Mouse (Mus musculus) E14TG2a.4 (cell line): Measurements from ENCODE around the gene Tmem132d.
A peak's percentile ranks its signal among the peaks of the same experiment; 100 is the strongest.

ENCODE experiments used
- H3K27me3 ChIP-seq: 2 replicates; pipeline ENCODE4 v1.6.1; 2014; ENCODE audit warnings: low read length, control low read depth; ENCODE audit not compliant: insufficient read depth
- H3K36me3 ChIP-seq: 2 replicates; pipeline ENCODE4 v1.6.1; 2014; ENCODE audit warnings: low read length, control low read depth; ENCODE audit not compliant: insufficient read depth
- H3K4me1 ChIP-seq: replicated peaks from 2 replicates; pipeline ENCODE4 v1.6.1; 2014; ENCODE audit warnings: low read depth, low read length, control low read depth
- H3K4me3 ChIP-seq: replicated peaks from 2 replicates; pipeline ENCODE4 v1.5.1; 2014; ENCODE audit warnings: mild to moderate bottlenecking, low read length
- H3K9me3 ChIP-seq: 2 replicates; pipeline ENCODE4 v1.6.1; 2014; ENCODE audit warnings: low read length, control low read depth
- CTCF ChIP-seq: conservative IDR thresholded peaks from 2 replicates; pipeline ENCODE4 v1.5.1; 2014; ENCODE audit warnings: low read length
- NANOG ChIP-seq: IDR thresholded peaks from 2 replicates; pipeline ENCODE4 v1.6.1; 2014; ENCODE audit warnings: borderline replicate concordance, low read length, mixed read lengths
- POU5F1 ChIP-seq: IDR thresholded peaks from 2 replicates; pipeline ENCODE4 v1.6.1; 2014; ENCODE audit warnings: low read length, borderline replicate concordance

The Tmem132d gene

DNA sequence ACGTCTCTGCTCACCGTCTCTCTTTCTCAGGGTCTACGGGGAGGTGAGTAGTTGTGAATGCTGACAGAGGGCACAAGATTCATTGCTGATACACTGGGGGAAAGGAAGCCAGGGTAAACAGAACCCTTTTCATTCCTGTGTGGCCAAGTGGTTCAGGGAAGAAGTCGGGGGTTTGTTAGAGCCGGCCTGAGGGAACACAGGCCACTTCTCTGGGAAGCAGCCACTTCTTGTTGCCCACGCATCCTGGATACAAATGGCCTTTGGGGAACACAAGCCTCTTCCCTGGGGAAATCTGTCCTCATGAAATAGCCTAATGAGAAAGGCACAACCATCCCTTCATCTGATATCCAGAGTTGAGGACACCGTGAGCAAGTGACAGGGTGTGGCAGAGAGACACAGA, 96.0 kb downstream of the Tmem132d start:
- H3K9me3 ChIP-seq, result no peaks in the 10 kb centered on the region
- TF ChIP-seq CTCF, result no peak
- TF ChIP-seq NANOG, result no peak
- 0 out of 2 replicates have a peak, but pooled peaks cover 2% of the 10 kb centered on the region for H3K4me1 ChIP-seq
- no peaks in the 10 kb centered on the region for H3K36me3 ChIP-seq
- no peak overlapping the region for H3K4me3 ChIP-seq
- H3K27me3 ChIP-seq, result no peaks in the 10 kb centered on the region

DNA sequence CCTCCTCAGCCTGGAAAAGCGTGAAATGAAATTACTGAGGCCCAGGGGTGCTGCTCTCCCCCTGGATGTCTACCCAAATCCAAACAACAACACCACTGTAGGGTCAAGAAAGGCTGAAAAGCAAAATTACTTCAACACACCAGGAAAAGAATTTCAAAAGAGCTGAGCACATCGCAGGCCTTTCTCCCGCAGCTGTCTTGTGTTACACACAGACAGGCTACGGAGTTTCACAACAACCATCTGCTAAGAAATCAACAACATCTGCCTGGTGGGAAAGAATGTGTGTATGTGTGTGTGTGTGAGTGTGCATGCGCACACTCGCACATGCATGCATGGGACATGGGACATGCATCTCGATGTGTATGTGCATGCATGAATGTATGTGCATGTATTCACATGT, 100.1 kb downstream of the Tmem132d start:
- H3K9me3 ChIP-seq, result peaks cover 8% of the 10 kb centered on the region
- H3K4me3 ChIP-seq, result no peak overlapping the region
- TF ChIP-seq NANOG, result no peak
- no peak for TF ChIP-seq CTCF
- no peak for TF ChIP-seq POU5F1
- no peaks in the 10 kb centered on the region for H3K36me3 ChIP-seq
- H3K27me3 ChIP-seq, result no peaks in the 10 kb centered on the region
- H3K4me1 ChIP-seq, result peaks cover 15% of the 10 kb centered on the region

DNA sequence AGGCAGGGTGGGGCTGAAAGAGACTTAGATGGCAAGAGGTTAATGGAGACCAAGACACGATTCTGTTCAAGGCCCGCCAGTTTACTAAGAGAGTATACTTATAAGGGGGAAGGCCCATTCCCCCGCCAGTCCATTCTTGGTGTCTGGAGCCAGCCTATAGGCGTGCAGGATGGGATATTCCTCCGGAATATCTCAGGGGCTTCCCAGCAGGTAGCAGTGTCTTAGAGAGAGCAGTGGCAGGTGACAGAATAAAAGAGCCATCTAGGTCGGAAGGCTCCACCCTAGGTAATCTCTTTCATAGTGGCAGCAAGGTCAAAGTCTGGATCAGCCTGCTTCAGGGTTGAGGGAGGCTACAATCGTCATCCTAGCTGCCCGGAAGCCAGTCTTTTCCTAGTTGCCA, 102.5 kb downstream of the Tmem132d start:
- no peak overlapping the region for H3K4me3 ChIP-seq
- H3K9me3 ChIP-seq, result peaks cover 8% of the 10 kb centered on the region
- TF ChIP-seq CTCF, result no peak
- no peak for TF ChIP-seq NANOG
- no peak for TF ChIP-seq POU5F1
- no peaks in the 10 kb centered on the region for H3K27me3 ChIP-seq
- peaks cover 15% of the 10 kb centered on the region for H3K4me1 ChIP-seq
- H3K36me3 ChIP-seq, result no peaks in the 10 kb centered on the region

DNA sequence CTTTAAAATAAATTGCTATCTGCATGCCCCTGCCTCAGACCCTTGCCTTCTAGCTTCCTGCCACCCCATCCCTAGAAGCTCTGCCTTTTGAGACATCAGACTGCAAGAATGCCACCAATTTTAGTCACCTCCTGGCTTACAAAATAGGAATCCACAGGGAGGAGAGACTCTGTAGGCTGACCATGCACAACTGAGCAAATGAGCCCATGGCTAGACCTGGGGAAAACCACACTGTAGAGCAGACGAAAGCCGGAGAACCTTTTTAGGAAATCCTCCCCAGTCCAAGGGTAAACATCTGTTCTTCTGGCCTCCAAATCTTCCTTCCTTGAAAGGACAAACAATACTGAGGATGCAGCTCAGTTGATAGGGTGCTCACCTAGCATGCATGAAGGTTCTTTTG, 130.5 kb downstream of the Tmem132d start:
- H3K4me1 ChIP-seq, result 0 out of 2 replicates have a peak, but pooled peaks cover 2% of the 10 kb centered on the region
- H3K4me3 ChIP-seq, result no peak overlapping the region
- TF ChIP-seq POU5F1, result no peak
- no peak for TF ChIP-seq CTCF
- no peak for TF ChIP-seq NANOG
- no peaks in the 10 kb centered on the region for H3K9me3 ChIP-seq
- H3K27me3 ChIP-seq, result no peaks in the 10 kb centered on the region
- no peaks in the 10 kb centered on the region for H3K36me3 ChIP-seq

DNA sequence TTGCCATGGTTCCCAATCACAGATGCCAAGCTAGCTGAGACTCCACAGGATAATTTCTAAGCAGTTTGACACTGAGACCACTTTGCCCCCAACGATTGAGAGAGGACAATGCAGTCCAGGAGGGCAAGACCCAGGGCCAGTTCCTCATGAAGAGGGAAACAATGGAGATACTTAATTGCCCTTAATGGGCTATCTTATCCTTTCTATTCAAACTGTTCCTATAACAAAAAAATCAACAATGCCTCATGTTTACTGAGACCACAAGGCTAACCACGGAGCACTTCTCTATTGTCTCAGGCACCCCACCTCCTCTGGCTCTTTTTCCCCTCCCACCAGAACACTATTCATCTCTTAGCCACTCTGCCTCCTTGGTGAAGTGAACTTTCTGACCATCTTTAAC, 141.7 kb downstream of the Tmem132d start:
- TF ChIP-seq NANOG (peak; percentile 92), CTCF (no peak)
- H3K4me3 ChIP-seq, result no peak overlapping the region
- no peaks in the 10 kb centered on the region for H3K36me3 ChIP-seq
- H3K9me3 ChIP-seq, result no peaks in the 10 kb centered on the region
- H3K4me1 ChIP-seq, result peaks cover 45% of the 10 kb centered on the region
- no peaks in the 10 kb centered on the region for H3K27me3 ChIP-seq

DNA sequence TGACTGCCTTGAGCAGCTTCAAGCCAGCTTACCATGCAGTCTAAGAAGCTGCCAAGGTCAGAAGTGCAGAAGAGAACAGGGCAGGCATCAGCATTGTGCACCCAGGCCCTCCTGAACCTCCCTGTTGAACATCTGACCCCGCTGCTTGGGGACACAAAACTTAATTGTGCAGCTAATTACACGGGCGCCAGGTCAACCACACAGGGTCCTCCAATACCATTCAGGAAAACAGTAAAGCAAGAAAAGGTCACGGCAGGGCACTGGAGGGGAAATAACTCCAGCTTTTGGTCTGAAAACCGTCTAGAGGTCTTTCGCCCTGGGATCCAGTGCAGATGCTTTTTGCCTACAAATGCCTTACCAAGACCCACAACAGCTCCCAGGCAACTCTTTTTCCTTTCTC, 159.6 kb downstream of the Tmem132d start:
- H3K36me3 ChIP-seq, result no peaks in the 10 kb centered on the region
- TF ChIP-seq POU5F1, result no peak
- TF ChIP-seq CTCF, result no peak
- TF ChIP-seq NANOG, result no peak
- H3K9me3 ChIP-seq, result no peaks in the 10 kb centered on the region
- H3K27me3 ChIP-seq, result no peaks in the 10 kb centered on the region
- peaks cover 15% of the 10 kb centered on the region; the same call in 1 of the 2 replicates for H3K4me1 ChIP-seq
- H3K4me3 ChIP-seq, result no peak overlapping the region

DNA sequence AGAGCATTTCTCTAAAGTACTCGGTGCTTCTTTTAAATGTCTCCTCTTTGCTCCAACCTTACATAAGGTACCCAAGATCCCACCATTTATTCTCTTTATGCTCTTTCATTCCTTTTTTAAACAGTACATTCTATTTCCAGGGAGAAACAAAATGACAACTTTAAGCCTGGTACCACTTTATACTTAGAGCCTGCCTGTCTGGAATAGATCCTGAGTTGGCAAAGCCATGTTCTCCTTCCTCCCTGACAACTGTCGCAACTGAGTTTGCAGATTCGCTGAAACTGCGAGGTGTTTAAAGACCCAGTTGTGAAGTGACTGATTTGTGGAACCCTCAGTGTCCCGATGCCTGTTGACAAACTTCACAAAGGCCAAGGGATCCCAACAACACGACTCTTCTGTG, 165.5 kb downstream of the Tmem132d start:
- TF ChIP-seq POU5F1, result no peak
- TF ChIP-seq CTCF, result no peak
- TF ChIP-seq NANOG, result no peak
- H3K4me1 ChIP-seq, result peaks cover 6% of the 10 kb centered on the region; the same call in 1 of the 2 replicates
- no peaks in the 10 kb centered on the region for H3K36me3 ChIP-seq
- no peaks in the 10 kb centered on the region for H3K9me3 ChIP-seq
- H3K27me3 ChIP-seq, result no peaks in the 10 kb centered on the region
- H3K4me3 ChIP-seq, result no peak overlapping the region

DNA sequence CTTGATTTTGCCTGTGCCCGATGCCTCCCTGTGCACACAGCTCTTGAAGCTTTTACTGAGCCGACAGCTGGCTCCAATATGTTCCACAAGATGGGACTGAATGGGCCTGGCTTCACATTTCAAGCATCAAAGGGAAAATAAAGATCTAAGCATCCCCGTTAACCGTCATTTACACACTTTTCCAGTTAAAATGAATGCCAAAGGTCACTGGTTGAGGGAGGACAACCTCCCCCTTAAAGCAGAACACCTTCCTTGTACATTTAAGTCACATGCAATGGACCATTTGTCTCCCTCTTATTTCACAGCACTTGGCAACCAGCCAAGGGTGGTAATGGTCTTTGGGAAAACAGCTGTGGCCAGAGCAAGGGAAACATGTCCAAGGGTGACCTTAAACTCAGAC, 188.7 kb downstream of the Tmem132d start:
- Histone ChIP-seq H3K36me3 (no peaks in the 10 kb centered on the region), H3K4me3 (no peak overlapping the region), H3K27me3 (peaks cover 4% of the 10 kb centered on the region; the same call in 1 of the 2 replicates), H3K4me1 (no peaks in the 10 kb centered on the region), H3K9me3 (no peaks in the 10 kb centered on the region)
- TF ChIP-seq POU5F1 (no peak), NANOG (no peak), CTCF (no peak)

DNA sequence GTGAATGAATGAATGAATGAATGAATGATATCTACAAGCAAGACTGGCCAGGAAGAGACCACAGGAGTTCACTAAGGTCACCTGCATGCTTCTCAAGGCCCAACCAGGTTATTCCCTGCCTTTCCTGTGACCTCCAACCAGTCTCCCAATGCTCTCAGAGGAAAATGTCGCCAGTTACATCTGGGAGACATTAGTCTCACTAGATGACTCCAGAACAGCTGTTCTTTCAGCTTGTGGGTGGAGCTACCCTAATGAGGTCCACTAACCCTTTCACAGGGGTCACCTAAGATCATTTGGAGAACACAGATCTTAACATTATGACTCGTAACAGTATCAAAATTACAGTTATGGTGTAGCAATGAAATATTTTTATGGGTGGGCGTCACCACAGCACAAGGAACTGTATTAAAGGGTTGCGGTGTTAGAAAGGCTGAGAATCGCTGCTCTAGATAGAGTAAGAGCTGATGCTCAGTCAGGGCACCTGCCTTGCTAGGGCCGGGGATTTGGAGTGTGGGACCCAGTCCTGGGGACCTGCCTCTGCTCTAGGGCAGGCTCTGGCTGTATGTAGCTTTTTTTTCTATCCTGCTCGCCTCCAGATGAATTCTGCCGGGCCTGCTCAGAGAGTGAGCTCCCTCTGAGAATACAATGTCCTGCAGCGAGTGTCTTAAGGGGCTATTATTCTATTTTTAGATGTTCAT, 196.1 kb downstream of the Tmem132d start:
- peaks cover 46% of the 10 kb centered on the region for H3K4me1 ChIP-seq
- no peak overlapping the region for H3K4me3 ChIP-seq
- H3K9me3 ChIP-seq, result no peaks in the 10 kb centered on the region
- TF ChIP-seq POU5F1 (no peak), NANOG (no peak), CTCF (no peak)
- peaks cover 12% of the 10 kb centered on the region for H3K27me3 ChIP-seq
- no peaks in the 10 kb centered on the region for H3K36me3 ChIP-seq

DNA sequence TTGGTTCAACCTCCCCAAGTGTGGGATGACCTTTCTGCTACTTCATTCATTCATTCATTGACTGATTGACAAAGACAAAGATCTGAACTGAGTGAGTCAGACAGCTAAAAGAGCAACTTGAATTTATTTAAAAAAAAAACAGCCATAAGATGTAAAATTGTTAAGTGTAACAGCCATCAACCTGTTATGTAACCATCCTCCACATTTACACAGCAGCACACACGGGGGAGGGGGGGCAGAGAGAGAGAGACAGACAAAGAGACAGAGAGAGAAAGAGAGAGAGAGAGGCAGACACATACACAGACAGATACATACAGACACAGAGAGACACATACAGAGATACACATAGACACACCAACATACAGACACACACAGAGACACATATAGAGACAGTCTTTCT, 197.3 kb downstream of the Tmem132d start:
- Histone ChIP-seq H3K27me3 (peaks cover 15% of the 10 kb centered on the region), H3K9me3 (no peaks in the 10 kb centered on the region), H3K4me3 (no peak overlapping the region), H3K4me1 (peaks cover 46% of the 10 kb centered on the region), H3K36me3 (no peaks in the 10 kb centered on the region)
- TF ChIP-seq POU5F1, result no peak
- no peak for TF ChIP-seq NANOG
- TF ChIP-seq CTCF, result no peak
